Mouse (Mus musculus) A20 (cell line): ENCODE results near the gene Gm10563.

ENCODE experiments used
- DNase-seq: peaks from one replicate; pipeline ENCODE4 v3.0.0-alpha.2; 2011; ENCODE audit warnings: low read depth, low spot score

The Gm10563 gene

GRCm38 (mm10) chr4:155566555-155566954 lies 78.7 kb downstream of the Gm10563 start:
- no peak for DNase-seq
